Mouse (Mus musculus) small intestine, adult 2 months (tissue): Measurements from ENCODE around the gene Manea.
"Not testable (repeated sequence)": the region's sequence is repeated elsewhere in the genome, so short reads cannot be mapped to it uniquely, and the experiment has no call there.

Source experiments
- CTCF ChIP-seq: fragments of 200-500 bp; IDR thresholded peaks from 2 replicates; pipeline ENCODE4 v1.5.1; 2012; ENCODE audit warnings: low read depth, mild to moderate bottlenecking, control low read depth, inconsistent platforms, low read length, moderate library complexity, mixed read lengths; ENCODE audit not compliant: insufficient replicate concordance, insufficient read length; ENCODE audit errors: extremely low read depth
- POLR2A ChIP-seq: fragments of 200-500 bp; IDR thresholded peaks from 2 replicates; pipeline ENCODE4 v1.6.1; 2012; ENCODE audit warnings: low read depth, mild to moderate bottlenecking, control low read depth, inconsistent platforms, low read length, moderate library complexity

DNA sequence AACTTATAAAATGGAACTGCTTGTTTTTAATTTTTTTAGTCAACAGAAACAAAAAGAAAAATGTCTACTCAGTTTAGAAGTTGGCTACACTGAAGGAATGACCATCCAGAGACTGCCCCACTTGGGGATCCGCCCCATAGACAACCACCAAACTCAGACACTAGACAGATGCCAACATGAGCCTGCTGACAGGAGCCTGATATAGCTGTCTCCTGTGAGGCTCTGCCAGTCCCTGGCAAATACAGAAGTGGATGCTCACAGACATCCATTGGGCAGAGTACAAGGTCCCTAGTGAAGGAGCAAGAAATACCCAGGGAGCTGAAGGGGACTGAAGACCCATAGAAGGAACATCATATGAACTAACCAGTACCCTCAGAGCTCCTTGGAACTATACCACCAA, 42.0 kb downstream of the Manea start:
- TF ChIP-seq POLR2A, CTCF: not testable (repeated sequence)
